Mouse (Mus musculus): ENCODE measurements around the gene Capns2. TPM values are rescaled to one million over a fixed set of nuclear protein-coding genes. Genes with fewer than 3 reads are reported as not detected.

Capns2 gene
- polyA plus RNA-seq (2014; fragmentation: Illumina TruSeq; extraction: RNeasy Lipid Tissue Mini Kit (QIAGEN cat#74804); ENCODE audit: insufficient read depth, low read depth, low replicate concordance), result not detected

GRCm38 (mm10) chr8:92901107-92901506 lies at the start of gene Capns2:
Gene Capns2, plus strand, starts transcription at chr8:92901407.

DNA sequence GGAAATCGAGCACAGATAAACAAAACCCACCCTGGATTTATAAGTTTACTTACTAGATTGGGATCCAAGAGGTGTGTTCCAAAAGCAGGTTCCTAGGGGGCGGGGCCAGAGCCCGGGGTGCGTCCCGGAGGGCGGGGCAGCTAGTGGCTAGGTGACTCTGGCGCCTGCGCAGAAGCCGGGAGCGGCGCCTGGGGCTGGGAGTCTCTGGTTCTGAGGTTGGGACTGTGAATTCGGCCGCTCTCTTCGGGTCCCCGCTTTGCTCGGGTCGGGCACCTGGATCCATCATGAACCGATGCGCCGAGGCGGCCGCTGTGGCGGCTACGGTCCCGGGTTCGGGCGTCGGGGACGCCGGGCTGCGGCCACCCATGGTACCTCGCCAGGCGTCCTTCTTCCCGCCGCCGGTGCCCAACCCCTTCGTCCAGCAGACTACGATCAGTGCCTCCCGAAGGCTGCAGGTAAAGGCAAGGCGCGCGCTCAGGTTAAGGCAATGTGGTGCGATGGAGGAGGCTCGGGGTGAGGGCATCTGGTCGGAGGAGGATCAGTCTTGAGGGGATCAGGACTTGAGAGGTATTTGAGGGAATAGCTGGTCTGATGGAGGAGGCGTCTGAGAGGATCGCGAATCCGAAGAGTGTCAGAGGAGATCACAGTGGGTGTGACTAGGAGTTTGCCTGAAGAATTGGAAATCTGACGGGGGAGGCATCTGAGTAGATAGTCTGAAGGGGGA lies 45.9 kb upstream of the Capns2 start, which contains the start of gene Lpcat2:
TSS of gene Lpcat2 (plus strand) at position 169 of the 724 bp plus-strand sequence.

Other genes with a start within 250 kb of the Capns2 start
- not detected for gene Irx6, start 227.1 kb upstream of the Capns2 start, polyA plus RNA-seq (2014; fragmentation: Illumina TruSeq; extraction: RNeasy Lipid Tissue Mini Kit (QIAGEN cat#74804); ENCODE audit: insufficient read depth, low read depth, low replicate concordance)
- gene Mmp2, start 74.1 kb upstream of the Capns2 start, polyA plus RNA-seq (2014; fragmentation: Illumina TruSeq; extraction: RNeasy Lipid Tissue Mini Kit (QIAGEN cat#74804); ENCODE audit: insufficient read depth, low read depth, low replicate concordance), result 36.6 TPM
- gene Lpcat2, start 46.1 kb upstream of the Capns2 start, polyA plus RNA-seq (2014; fragmentation: Illumina TruSeq; extraction: RNeasy Lipid Tissue Mini Kit (QIAGEN cat#74804); ENCODE audit: insufficient read depth, low read depth, low replicate concordance), result 4.5 TPM
- gene Slc6a2, start 58.7 kb downstream of the Capns2 start, polyA plus RNA-seq (2014; fragmentation: Illumina TruSeq; extraction: RNeasy Lipid Tissue Mini Kit (QIAGEN cat#74804); ENCODE audit: insufficient read depth, low read depth, low replicate concordance), result 12.2 TPM
- gene Ces1a, start 146.8 kb downstream of the Capns2 start, polyA plus RNA-seq (2014; fragmentation: Illumina TruSeq; extraction: RNeasy Lipid Tissue Mini Kit (QIAGEN cat#74804); ENCODE audit: insufficient read depth, low read depth, low replicate concordance), result not detected
- gene Ces1b, start 178.6 kb downstream of the Capns2 start, polyA plus RNA-seq (2014; fragmentation: Illumina TruSeq; extraction: RNeasy Lipid Tissue Mini Kit (QIAGEN cat#74804); ENCODE audit: insufficient read depth, low read depth, low replicate concordance), result 0.69 TPM
- 0.12 TPM for gene Ces1c, start 229.9 kb downstream of the Capns2 start, polyA plus RNA-seq (2014; fragmentation: Illumina TruSeq; extraction: RNeasy Lipid Tissue Mini Kit (QIAGEN cat#74804); ENCODE audit: insufficient read depth, low read depth, low replicate concordance)

All from lung, adult 10 weeks (tissue).